Mouse (Mus musculus): ENCODE data around the gene Dlg4. TPM values are rescaled to one million over a fixed set of nuclear protein-coding genes. Genes with fewer than 3 reads are reported as not detected.
"Not testable (repeated sequence)": the region's sequence is repeated elsewhere in the genome, so short reads cannot be mapped to it uniquely, and the experiment has no call there.

Gene Dlg4
- polyA plus RNA-seq, 1 experiment from 2014 or later: 21.0 TPM

GRCm38 (mm10) chr11:70014051-70014450 is 2.7 kb upstream of the Dlg4 start:
- WGBS: 65% methylated on average over 5 of the region's 5 CpGs
- H3K9me3 ChIP-seq (replicated peaks; ENCODE audit: control insufficient read depth, low read length): no peaks in the 10 kb centered on the region
- H3K4me3 ChIP-seq (ENCODE audit: low read depth, low read length): no peak overlapping the region
- H3K9ac ChIP-seq (ENCODE audit: low read length): no peak overlapping the region
- no peak overlapping the region for H3K27ac ChIP-seq (ENCODE audit: low read depth, low read length)
- no peak for ATAC-seq
- H3K4me2 ChIP-seq (ENCODE audit: low read length): no peak overlapping the region
- no peaks in the 10 kb centered on the region for H3K27me3 ChIP-seq (replicated peaks; ENCODE audit: control insufficient read depth, insufficient read depth, low read length)
- DNase-seq (ENCODE audit: low spot score): no peak
- H3K36me3 ChIP-seq (ENCODE audit: control insufficient read depth, insufficient read depth, low read length): peaks cover 50% of the 10 kb centered on the region
- H3K4me1 ChIP-seq (ENCODE audit: control insufficient read depth, insufficient read depth, low read length): peaks cover 12% of the 10 kb centered on the region

- no peaks in the 10 kb centered on the region for H3K27me3 ChIP-seq (replicated peaks; ENCODE audit: control insufficient read depth, insufficient read depth, low read length)
- H3K36me3 ChIP-seq (ENCODE audit: control insufficient read depth, insufficient read depth, low read length): peaks cover 41% of the 10 kb centered on the region
- H3K4me3 ChIP-seq (ENCODE audit: low read depth, low read length): peak within 1 kb of the TSS; percentile 45
- ATAC-seq (peak; percentile 81), DNase-seq (ENCODE audit: low spot score) (peak; percentile 89)
- peak within 1 kb of the TSS; percentile 29; the same call in 1 of the 2 replicates for H3K27ac ChIP-seq (ENCODE audit: low read depth, low read length)
- peaks cover 22% of the 10 kb centered on the region for H3K4me1 ChIP-seq (ENCODE audit: control insufficient read depth, insufficient read depth, low read length)
- no peaks in the 10 kb centered on the region for H3K9me3 ChIP-seq (replicated peaks; ENCODE audit: control insufficient read depth, low read length)
- under 1% methylated on average over 35 of the region's 35 CpGs for WGBS
- peak within 1 kb of the TSS; percentile 75 for H3K9ac ChIP-seq (ENCODE audit: low read length)
- peak within 1 kb of the TSS; percentile 80 for H3K4me2 ChIP-seq (ENCODE audit: low read length)
Measured at GRCm38 (mm10) chr11:70014880-70015558, 1.7 kb upstream of the Dlg4 start, which contains the start of gene Acadvl. Gene Acadvl (minus strand): TSS chr11:70015411.

GRCm38 (mm10) chr11:70015677-70016076 is 1.1 kb upstream of the Dlg4 start:
- Histone ChIP-seq H3K4me3 (ENCODE audit: low read depth, low read length) (peak overlapping the region; percentile 45; the same call in 1 of the 2 replicates), H3K27ac (ENCODE audit: low read depth, low read length) (no peak overlapping the region), H3K4me1 (ENCODE audit: control insufficient read depth, insufficient read depth, low read length) (peaks cover 27% of the 10 kb centered on the region), H3K27me3 (replicated peaks; ENCODE audit: control insufficient read depth, insufficient read depth, low read length) (no peaks in the 10 kb centered on the region), H3K36me3 (ENCODE audit: control insufficient read depth, insufficient read depth, low read length) (peaks cover 34% of the 10 kb centered on the region), H3K9me3 (replicated peaks; ENCODE audit: control insufficient read depth, low read length) (no peaks in the 10 kb centered on the region), H3K9ac (ENCODE audit: low read length) (peak overlapping the region; percentile 75), H3K4me2 (ENCODE audit: low read length) (peak overlapping the region; percentile 80)
- 64% methylated on average over 6 of the region's 6 CpGs for WGBS
- ATAC-seq: no peak
- DNase-seq (ENCODE audit: low spot score): no peak

GRCm38 (mm10) chr11:70016177-70016576 is 565 bp upstream of the Dlg4 start:
- H3K9me3 ChIP-seq (replicated peaks; ENCODE audit: control insufficient read depth, low read length); H3K27ac ChIP-seq (ENCODE audit: low read depth, low read length); H3K9ac ChIP-seq (ENCODE audit: low read length); ATAC-seq; H3K4me3 ChIP-seq (ENCODE audit: low read depth, low read length); H3K4me2 ChIP-seq (ENCODE audit: low read length); DNase-seq (ENCODE audit: low spot score); H3K27me3 ChIP-seq (replicated peaks; ENCODE audit: control insufficient read depth, insufficient read depth, low read length): not testable (repeated sequence)
- H3K4me1 ChIP-seq (ENCODE audit: control insufficient read depth, insufficient read depth, low read length): peaks cover 27% of the 10 kb centered on the region
- WGBS: 76% methylated on average over 2 of the region's 2 CpGs
- peaks cover 29% of the 10 kb centered on the region for H3K36me3 ChIP-seq (ENCODE audit: control insufficient read depth, insufficient read depth, low read length)

- no peak for ATAC-seq
- Histone ChIP-seq H3K4me1 (ENCODE audit: control insufficient read depth, insufficient read depth, low read length) (peaks cover 31% of the 10 kb centered on the region), H3K9me3 (replicated peaks; ENCODE audit: control insufficient read depth, low read length) (no peaks in the 10 kb centered on the region), H3K36me3 (ENCODE audit: control insufficient read depth, insufficient read depth, low read length) (peaks cover 18% of the 10 kb centered on the region), H3K27ac (ENCODE audit: low read depth, low read length) (peak overlapping the region; percentile 90; the same call in 1 of the 2 replicates), H3K4me3 (ENCODE audit: low read depth, low read length) (peak overlapping the region; percentile 66; the same call in 1 of the 2 replicates), H3K9ac (ENCODE audit: low read length) (peak overlapping the region; percentile 94), H3K27me3 (replicated peaks; ENCODE audit: control insufficient read depth, insufficient read depth, low read length) (no peaks in the 10 kb centered on the region), H3K4me2 (ENCODE audit: low read length) (peak overlapping the region; percentile 79)
- 35% methylated on average over 7 of the region's 7 CpGs for WGBS
- no peak for DNase-seq (ENCODE audit: low spot score)
Measured at GRCm38 (mm10) chr11:70017199-70017767, 541 bp downstream of the Dlg4 start.

- Histone ChIP-seq H3K4me1 (ENCODE audit: control insufficient read depth, insufficient read depth, low read length) (peaks cover 40% of the 10 kb centered on the region), H3K27ac (ENCODE audit: low read depth, low read length) (peak overlapping the region; percentile 90), H3K9me3 (replicated peaks; ENCODE audit: control insufficient read depth, low read length) (no peaks in the 10 kb centered on the region), H3K36me3 (ENCODE audit: control insufficient read depth, insufficient read depth, low read length) (peaks cover 9% of the 10 kb centered on the region), H3K4me2 (ENCODE audit: low read length) (peak overlapping the region; percentile 79), H3K4me3 (ENCODE audit: low read depth, low read length) (peak overlapping the region; percentile 66), H3K27me3 (replicated peaks; ENCODE audit: control insufficient read depth, insufficient read depth, low read length) (no peaks in the 10 kb centered on the region), H3K9ac (ENCODE audit: low read length) (peak overlapping the region; percentile 94)
- WGBS: under 1% methylated on average over 23 of the region's 25 CpGs
- peak; percentile 94 for DNase-seq (ENCODE audit: low spot score)
- no peak for ATAC-seq
Measured at GRCm38 (mm10) chr11:70018131-70018990, 1.6 kb downstream of the Dlg4 start.

- H3K27me3 ChIP-seq (replicated peaks; ENCODE audit: control insufficient read depth, insufficient read depth, low read length): no peaks in the 10 kb centered on the region
- H3K27ac ChIP-seq (ENCODE audit: low read depth, low read length): peak overlapping the region; percentile 90
- no peak for DNase-seq (ENCODE audit: low spot score)
- no peaks in the 10 kb centered on the region for H3K36me3 ChIP-seq (ENCODE audit: control insufficient read depth, insufficient read depth, low read length)
- peak overlapping the region; percentile 66 for H3K4me3 ChIP-seq (ENCODE audit: low read depth, low read length)
- no peak for ATAC-seq
- peak overlapping the region; percentile 79 for H3K4me2 ChIP-seq (ENCODE audit: low read length)
- H3K9me3 ChIP-seq (replicated peaks; ENCODE audit: control insufficient read depth, low read length): no peaks in the 10 kb centered on the region
- peak overlapping the region; percentile 94 for H3K9ac ChIP-seq (ENCODE audit: low read length)
- WGBS: 0% methylated on average over 1 of the region's 2 CpGs
- H3K4me1 ChIP-seq (ENCODE audit: control insufficient read depth, insufficient read depth, low read length): peaks cover 49% of the 10 kb centered on the region
Measured at GRCm38 (mm10) chr11:70019495-70020021, 2.8 kb downstream of the Dlg4 start.

DNA sequence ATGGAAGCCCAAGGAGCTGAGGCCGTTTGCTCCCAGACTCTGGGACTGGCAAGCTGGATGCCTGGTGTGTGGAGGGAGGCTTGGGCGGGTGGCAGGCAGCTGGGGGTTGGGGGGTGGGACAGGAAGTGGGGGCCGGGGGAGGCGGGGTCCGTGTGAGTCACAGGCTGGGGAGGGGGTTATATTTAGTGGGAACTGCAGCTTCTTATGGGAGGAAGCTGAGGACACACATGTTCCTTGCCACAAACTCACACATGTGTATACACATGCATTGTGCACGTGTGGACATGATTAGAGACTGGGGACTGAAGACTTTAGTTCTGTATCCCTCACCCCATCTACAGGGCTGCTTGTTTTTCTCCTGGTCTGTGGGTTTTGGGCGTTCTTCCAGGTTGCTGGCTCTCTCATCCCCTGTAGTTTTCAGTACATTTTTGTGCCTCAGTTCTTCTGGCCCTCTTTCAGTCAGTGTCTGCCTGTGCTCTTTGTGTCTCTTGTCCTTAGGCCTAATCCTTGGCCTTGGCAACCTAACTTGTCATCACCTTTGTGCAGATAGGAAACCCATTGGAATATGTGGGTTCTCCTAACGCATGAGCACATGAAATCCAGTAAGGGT is 3.4 kb downstream of the Dlg4 start:
- H3K4me3 ChIP-seq (ENCODE audit: low read depth, low read length): peak overlapping the region; percentile 66
- peaks cover 49% of the 10 kb centered on the region for H3K4me1 ChIP-seq (ENCODE audit: control insufficient read depth, insufficient read depth, low read length)

More for the DNA sequence above, 3.4 kb downstream of the Dlg4 start:
- Histone ChIP-seq H3K27ac (ENCODE audit: low read depth, low read length) (peak overlapping the region; percentile 90), H3K27me3 (replicated peaks; ENCODE audit: control insufficient read depth, insufficient read depth, low read length) (no peaks in the 10 kb centered on the region), H3K9me3 (replicated peaks; ENCODE audit: control insufficient read depth, low read length) (no peaks in the 10 kb centered on the region), H3K36me3 (ENCODE audit: control insufficient read depth, insufficient read depth, low read length) (no peaks in the 10 kb centered on the region), H3K4me2 (ENCODE audit: low read length) (peak overlapping the region; percentile 79), H3K9ac (ENCODE audit: low read length) (peak overlapping the region; percentile 94)
- ATAC-seq (no peak), DNase-seq (ENCODE audit: low spot score) (peak; percentile 30)
- WGBS: 11% methylated on average over 8 of the region's 8 CpGs

Data from forebrain, embryonic 14.5 days (tissue).